Mouse (Mus musculus): ENCODE results near the gene Eef2. TPM values are rescaled to one million over a fixed set of nuclear protein-coding genes. Genes with fewer than 3 reads are reported as not detected.
A peak's percentile ranks its signal among the peaks of the same experiment; 100 is the strongest.

The Eef2 gene
- 266 and 282 TPM in 2 replicates for polyA plus RNA-seq (2015; fragmentation: Nextera tagmentation; extraction: Ambion mirVana)

- Histone ChIP-seq H3K4me3 (ENCODE audit: low read depth, low read length) (peak within 1 kb of the TSS; percentile 85), H3K4me2 (ENCODE audit: low read depth, low read length) (peak within 1 kb of the TSS; percentile 80), H3K36me3 (ENCODE audit: control insufficient read depth, insufficient read depth) (peaks cover 42% of the 10 kb centered on the region), H3K9ac (ENCODE audit: low read depth, low read length) (peak within 1 kb of the TSS; percentile 96), H3K4me1 (ENCODE audit: control insufficient read depth, low read depth, low read length) (peaks cover 45% of the 10 kb centered on the region), H3K27ac (ENCODE audit: low read length) (peak within 1 kb of the TSS; percentile 79), H3K9me3 (replicated peaks; ENCODE audit: control insufficient read depth, low read length) (no peaks in the 10 kb centered on the region), H3K27me3 (ENCODE audit: control insufficient read depth, insufficient read depth, low read depth, low read length) (no peaks in the 10 kb centered on the region)
- WGBS (ENCODE audit: insufficient replicate concordance) = under 1% methylated on average over 77 of the region's 77 CpGs
- peak; percentile 82 for ATAC-seq (ENCODE audit: low read depth)
Observed at GRCm38 (mm10) chr10:81176466-81177271, at the start of gene Eef2. Eef2 (plus strand) TSS chr10:81176631.

- H3K36me3 ChIP-seq (ENCODE audit: control insufficient read depth, insufficient read depth) = no peaks in the 10 kb centered on the region
Observed at GRCm38 (mm10) chr10:81134181-81134587, 42.2 kb upstream of the Eef2 start.

DNA sequence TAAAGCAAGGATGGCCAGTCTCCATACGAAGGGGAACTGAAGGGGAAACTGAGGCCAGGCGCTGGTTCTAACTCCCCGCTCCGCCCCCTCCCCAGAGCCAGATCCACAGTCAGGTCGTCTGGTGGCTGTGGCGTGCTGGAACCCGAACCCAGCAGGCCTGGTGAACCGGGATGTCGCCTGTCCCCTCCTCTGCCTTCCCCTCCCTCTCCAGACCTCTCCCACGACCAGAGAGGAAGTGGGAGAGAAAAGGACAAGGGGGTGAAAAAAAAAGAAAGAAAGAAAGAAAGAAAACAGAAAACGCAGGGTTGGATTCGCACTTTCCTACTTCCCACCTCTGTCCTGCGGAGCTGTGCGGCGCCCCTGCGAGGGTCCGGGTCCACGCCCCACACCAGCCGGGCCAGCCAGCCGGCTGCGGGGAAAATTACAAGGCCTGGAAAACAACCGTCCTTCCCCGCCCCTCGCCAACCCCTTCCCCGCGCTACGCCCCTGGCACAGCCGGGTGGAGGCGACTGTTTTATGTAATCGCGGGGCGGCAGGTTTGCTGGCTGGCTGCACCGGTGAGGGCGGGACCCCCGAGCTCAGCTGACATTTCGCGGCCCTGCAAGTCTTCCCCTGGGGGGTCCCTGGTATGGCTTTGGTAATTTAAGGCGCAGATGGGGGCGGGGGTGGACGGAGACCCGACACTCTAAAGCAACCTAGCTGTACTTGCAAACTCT is 41.3 kb upstream of the Eef2 start, which contains the start of gene Zbtb7a:
Gene Zbtb7a, plus strand, starts transcription at position 255 of the 716 bp plus-strand sequence.
- Histone ChIP-seq H3K27ac (ENCODE audit: low read length) (peak within 1 kb of the TSS; percentile 99), H3K4me1 (ENCODE audit: control insufficient read depth, low read depth, low read length) (peaks cover 39% of the 10 kb centered on the region), H3K4me2 (ENCODE audit: low read depth, low read length) (peak within 1 kb of the TSS; percentile 94), H3K9me3 (replicated peaks; ENCODE audit: control insufficient read depth, low read length) (no peaks in the 10 kb centered on the region), H3K27me3 (ENCODE audit: control insufficient read depth, insufficient read depth, low read depth, low read length) (no peaks in the 10 kb centered on the region), H3K9ac (ENCODE audit: low read depth, low read length) (peak within 1 kb of the TSS; percentile 99), H3K36me3 (ENCODE audit: control insufficient read depth, insufficient read depth) (no peaks in the 10 kb centered on the region), H3K4me3 (ENCODE audit: low read depth, low read length) (peak within 1 kb of the TSS; percentile 97)
- no peak for ATAC-seq (ENCODE audit: low read depth)
- WGBS (ENCODE audit: insufficient replicate concordance) = under 1% methylated on average over 41 of the region's 41 CpGs

More at GRCm38 (mm10) chr10:81134181-81134587, 42.2 kb upstream of the Eef2 start:
- peak overlapping the region; percentile 99 for H3K9ac ChIP-seq (ENCODE audit: low read depth, low read length)
- H3K4me3 ChIP-seq (ENCODE audit: low read depth, low read length) = peak overlapping the region; percentile 97
- peak overlapping the region; percentile 99 for H3K27ac ChIP-seq (ENCODE audit: low read length)
- peaks cover 37% of the 10 kb centered on the region for H3K4me1 ChIP-seq (ENCODE audit: control insufficient read depth, low read depth, low read length)
- no peaks in the 10 kb centered on the region for H3K27me3 ChIP-seq (ENCODE audit: control insufficient read depth, insufficient read depth, low read depth, low read length)
- H3K4me2 ChIP-seq (ENCODE audit: low read depth, low read length) = peak overlapping the region; percentile 94
- no peaks in the 10 kb centered on the region for H3K9me3 ChIP-seq (replicated peaks; ENCODE audit: control insufficient read depth, low read length)
- WGBS (ENCODE audit: insufficient replicate concordance) = 3% methylated on average over 16 of the region's 16 CpGs
- ATAC-seq (ENCODE audit: low read depth) = peak; percentile 5; the same call in 1 of the 2 replicates

GRCm38 (mm10) chr10:81135831-81136705 is 40.4 kb upstream of the Eef2 start:
- Histone ChIP-seq H3K9ac (ENCODE audit: low read depth, low read length) (peak overlapping the region; percentile 99), H3K4me1 (ENCODE audit: control insufficient read depth, low read depth, low read length) (peaks cover 43% of the 10 kb centered on the region), H3K27me3 (ENCODE audit: control insufficient read depth, insufficient read depth, low read depth, low read length) (no peaks in the 10 kb centered on the region), H3K9me3 (replicated peaks; ENCODE audit: control insufficient read depth, low read length) (no peaks in the 10 kb centered on the region), H3K4me2 (ENCODE audit: low read depth, low read length) (peak overlapping the region; percentile 94), H3K36me3 (ENCODE audit: control insufficient read depth, insufficient read depth) (no peaks in the 10 kb centered on the region), H3K27ac (ENCODE audit: low read length) (peak overlapping the region; percentile 99), H3K4me3 (ENCODE audit: low read depth, low read length) (peak overlapping the region; percentile 97)
- under 1% methylated on average over 85 of the region's 86 CpGs for WGBS (ENCODE audit: insufficient replicate concordance)
- peak; percentile 65 for ATAC-seq (ENCODE audit: low read depth)

DNA sequence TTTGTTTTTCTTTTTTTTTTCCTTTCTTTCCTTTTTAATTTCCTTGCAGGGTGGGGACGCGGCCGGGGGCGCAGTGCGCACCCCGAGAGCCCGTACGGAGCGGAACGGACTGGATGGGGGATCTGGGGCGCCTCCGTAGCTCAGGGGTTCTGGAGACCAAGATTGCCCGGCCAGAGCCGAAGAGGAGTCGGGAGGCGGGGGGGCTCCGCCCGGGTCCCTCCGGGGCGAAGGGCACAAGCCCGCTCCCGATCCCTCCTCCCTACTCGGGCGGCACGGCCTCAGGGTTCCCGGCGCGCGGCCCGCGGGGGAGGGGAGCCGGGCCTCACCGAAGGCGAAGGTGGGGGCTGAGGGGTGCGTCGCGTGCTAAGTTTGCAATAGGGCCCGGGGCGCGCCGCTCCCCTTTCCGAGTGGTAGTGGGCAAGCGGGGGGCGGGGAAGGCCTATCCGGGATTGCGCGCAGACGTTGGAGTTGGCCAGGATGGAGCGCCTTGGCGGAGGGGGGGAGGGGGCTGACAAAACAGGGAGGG is 39.7 kb upstream of the Eef2 start:
- H3K9me3 ChIP-seq (replicated peaks; ENCODE audit: control insufficient read depth, low read length) = no peaks in the 10 kb centered on the region
- ATAC-seq (ENCODE audit: low read depth) = peak; percentile 9
- peaks cover 2% of the 10 kb centered on the region; the same call in 1 of the 2 replicates for H3K36me3 ChIP-seq (ENCODE audit: control insufficient read depth, insufficient read depth)
- peak overlapping the region; percentile 99 for H3K27ac ChIP-seq (ENCODE audit: low read length)
- H3K4me3 ChIP-seq (ENCODE audit: low read depth, low read length) = peak overlapping the region; percentile 97
- H3K4me2 ChIP-seq (ENCODE audit: low read depth, low read length) = peak overlapping the region; percentile 94
- H3K4me1 ChIP-seq (ENCODE audit: control insufficient read depth, low read depth, low read length) = peaks cover 50% of the 10 kb centered on the region
- no peaks in the 10 kb centered on the region for H3K27me3 ChIP-seq (ENCODE audit: control insufficient read depth, insufficient read depth, low read depth, low read length)
- under 1% methylated on average over 37 of the region's 50 CpGs for WGBS (ENCODE audit: insufficient replicate concordance)
- H3K9ac ChIP-seq (ENCODE audit: low read depth, low read length) = peak overlapping the region; percentile 99

- under 1% methylated on average over 51 of the region's 89 CpGs for WGBS (ENCODE audit: insufficient replicate concordance)
- peak; percentile 78 for ATAC-seq (ENCODE audit: low read depth)
- Histone ChIP-seq H3K36me3 (ENCODE audit: control insufficient read depth, insufficient read depth) (peaks cover 3% of the 10 kb centered on the region; the same call in 1 of the 2 replicates), H3K9me3 (replicated peaks; ENCODE audit: control insufficient read depth, low read length) (no peaks in the 10 kb centered on the region), H3K27me3 (ENCODE audit: control insufficient read depth, insufficient read depth, low read depth, low read length) (no peaks in the 10 kb centered on the region), H3K9ac (ENCODE audit: low read depth, low read length) (peak overlapping the region; percentile 99), H3K4me1 (ENCODE audit: control insufficient read depth, low read depth, low read length) (peaks cover 57% of the 10 kb centered on the region), H3K4me3 (ENCODE audit: low read depth, low read length) (peak overlapping the region; percentile 97), H3K4me2 (ENCODE audit: low read depth, low read length) (peak overlapping the region; percentile 94), H3K27ac (ENCODE audit: low read length) (peak overlapping the region; percentile 99)
Observed at GRCm38 (mm10) chr10:81137252-81138130, 38.9 kb upstream of the Eef2 start.

DNA sequence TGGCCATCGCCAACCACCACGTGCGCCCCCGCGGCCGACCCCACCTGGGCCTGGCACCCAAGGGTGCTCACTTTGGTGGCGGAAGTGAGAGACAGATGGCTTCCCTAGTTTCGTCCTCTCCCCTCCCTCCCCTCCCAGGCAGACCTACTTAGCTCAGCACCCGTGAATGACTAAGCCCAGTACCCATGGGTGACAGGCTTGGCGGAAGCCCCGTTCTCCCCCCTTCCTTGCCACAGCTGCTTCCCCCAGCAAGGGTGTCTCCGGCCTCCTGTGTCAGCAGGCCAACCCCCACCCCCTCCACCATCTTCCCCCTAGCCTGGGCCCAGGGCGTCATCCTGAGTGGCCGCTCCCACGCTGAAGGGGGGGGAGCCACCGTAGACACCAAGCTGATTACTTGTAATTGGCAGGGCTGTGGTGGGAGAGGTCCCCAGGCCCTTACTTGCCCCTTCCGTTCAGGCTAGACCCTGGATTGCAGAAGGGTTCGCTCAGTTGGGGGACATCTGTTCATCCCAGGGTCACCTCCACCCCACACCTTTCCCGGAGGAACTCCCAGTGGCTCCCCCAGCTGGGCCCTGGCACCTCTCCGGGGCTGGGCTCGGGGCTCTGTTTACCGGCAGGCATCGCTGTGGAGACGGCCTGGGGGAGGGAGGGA is 38.2 kb upstream of the Eef2 start:
- Histone ChIP-seq H3K4me3 (ENCODE audit: low read depth, low read length) (peak overlapping the region; percentile 93), H3K9ac (ENCODE audit: low read depth, low read length) (peak overlapping the region; percentile 89), H3K4me1 (ENCODE audit: control insufficient read depth, low read depth, low read length) (peaks cover 64% of the 10 kb centered on the region), H3K9me3 (replicated peaks; ENCODE audit: control insufficient read depth, low read length) (no peaks in the 10 kb centered on the region), H3K27ac (ENCODE audit: low read length) (peak overlapping the region; percentile 91), H3K36me3 (ENCODE audit: control insufficient read depth, insufficient read depth) (peaks cover 3% of the 10 kb centered on the region), H3K27me3 (ENCODE audit: control insufficient read depth, insufficient read depth, low read depth, low read length) (no peaks in the 10 kb centered on the region), H3K4me2 (ENCODE audit: low read depth, low read length) (peak overlapping the region; percentile 93)
- no peak for ATAC-seq (ENCODE audit: low read depth)
- 2% methylated on average over 24 of the region's 24 CpGs for WGBS (ENCODE audit: insufficient replicate concordance)
